Mouse (Mus musculus) lung, adult 18-20 months (tissue): Measurements from ENCODE around the gene Sema4b.

Experiments
- DNase-seq, 2 experiments: peaks; one replicate each; pipeline ENCODE4 v3.0.0; 2022; ENCODE audit warnings: mixed read lengths in 2 of 2

Sema4b gene

GRCm38 (mm10) chr7:80178037-80178729 lies 8.5 kb upstream of the Sema4b start:
- DNase-seq = no peak

- DNase-seq = no peak
Observed at GRCm38 (mm10) chr7:80179327-80179726, 7.3 kb upstream of the Sema4b start.

GRCm38 (mm10) chr7:80179790-80180189 lies 6.9 kb upstream of the Sema4b start:
- no peak for DNase-seq

- no peak for DNase-seq
Observed at GRCm38 (mm10) chr7:80180202-80180601, 6.4 kb upstream of the Sema4b start.

GRCm38 (mm10) chr7:80181078-80181477 lies 5.6 kb upstream of the Sema4b start:
- DNase-seq = no peak

- DNase-seq = no peak
Observed at GRCm38 (mm10) chr7:80182139-80182538, 4.5 kb upstream of the Sema4b start.

- no peak for DNase-seq
Observed at GRCm38 (mm10) chr7:80183466-80183865, 3.2 kb upstream of the Sema4b start.

- DNase-seq = no peak
Observed at GRCm38 (mm10) chr7:80183969-80184368, 2.7 kb upstream of the Sema4b start.

- no peak for DNase-seq
Observed at GRCm38 (mm10) chr7:80184551-80184950, 2.1 kb upstream of the Sema4b start.

GRCm38 (mm10) chr7:80184968-80185367 lies 1.7 kb upstream of the Sema4b start:
- DNase-seq = no peak

- DNase-seq = peak; percentile 38 to 42
Observed at GRCm38 (mm10) chr7:80186021-80186420, 620 bp upstream of the Sema4b start.

GRCm38 (mm10) chr7:80187501-80187900 lies 860 bp downstream of the Sema4b start:
- DNase-seq = no peak

GRCm38 (mm10) chr7:80188579-80189125 lies 2.0 kb downstream of the Sema4b start:
- no peak for DNase-seq

GRCm38 (mm10) chr7:80189147-80189933 lies 2.7 kb downstream of the Sema4b start:
- no peak for DNase-seq

GRCm38 (mm10) chr7:80191455-80191854 lies 4.8 kb downstream of the Sema4b start:
- DNase-seq = peak; percentile 88 to 92

GRCm38 (mm10) chr7:80192226-80193061 lies 5.8 kb downstream of the Sema4b start:
- DNase-seq = peak; percentile 88 to 91

GRCm38 (mm10) chr7:80193941-80194739 lies 7.5 kb downstream of the Sema4b start:
- no peak for DNase-seq

GRCm38 (mm10) chr7:80195146-80195545 lies 8.5 kb downstream of the Sema4b start:
- no peak for DNase-seq

GRCm38 (mm10) chr7:80195576-80196263 lies 9.1 kb downstream of the Sema4b start:
- DNase-seq = no peak

GRCm38 (mm10) chr7:80197371-80197770 lies 10.7 kb downstream of the Sema4b start:
- DNase-seq = no peak
